Mouse (Mus musculus) lung, postnatal 0 days (tissue): ENCODE results near the gene Il7r.

Experiments used
- CTCF ChIP-seq: IDR thresholded peaks from 2 replicates; pipeline ENCODE4 v1.5.1; 2016; ENCODE audit warnings: antibody characterized with exemption, mild to moderate bottlenecking
- EP300 ChIP-seq: IDR thresholded peaks from 2 replicates; pipeline ENCODE4 v1.6.1; 2016; ENCODE audit warnings: antibody characterized with exemption, mild to moderate bottlenecking, control low read depth

DNA sequence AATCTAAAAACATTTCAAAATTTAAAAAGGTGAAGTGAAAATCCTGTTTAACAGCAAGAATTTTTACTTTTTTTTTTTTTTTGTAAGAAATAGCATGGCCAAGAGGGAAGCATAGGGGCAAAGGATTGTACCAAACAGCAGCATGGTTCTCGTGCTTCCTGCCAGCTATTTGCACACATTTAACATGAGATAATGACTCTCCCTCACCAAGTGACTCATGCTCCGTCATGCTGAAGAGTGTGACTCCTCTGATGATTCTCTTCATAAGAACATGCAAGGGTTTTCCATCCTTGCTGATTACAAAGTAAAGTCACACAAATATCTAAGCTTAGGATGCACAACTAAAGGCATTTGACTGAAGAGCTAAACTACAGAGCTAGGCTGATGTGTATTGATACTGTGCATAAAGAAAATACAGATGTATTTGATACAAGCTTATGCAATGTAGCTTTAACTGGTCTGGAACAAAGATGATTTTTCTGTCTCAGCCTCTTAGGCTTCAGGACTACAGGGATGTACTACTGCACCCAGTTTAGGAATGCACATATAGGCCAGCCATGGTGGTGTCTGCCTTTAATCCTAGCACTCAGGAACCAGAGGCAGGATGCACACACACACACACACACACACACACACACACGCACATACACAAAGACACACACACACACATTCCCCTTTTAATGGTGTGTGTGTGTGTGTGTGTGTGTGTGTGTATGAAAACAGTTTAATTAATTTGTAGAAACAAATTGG is 1.6 kb downstream of the Il7r start:
- TF ChIP-seq EP300: no peak
- TF ChIP-seq CTCF: no peak
